Mouse (Mus musculus) limb, embryonic 11.5 days (tissue): ENCODE results near the gene Flt3l. TPM values are rescaled to one million over a fixed set of nuclear protein-coding genes. Genes with fewer than 3 reads are reported as not detected.
"Not testable (repeated sequence)": the region's sequence is repeated elsewhere in the genome, so short reads cannot be mapped to it uniquely, and the experiment has no call there.

Experiments used
- ATAC-seq: fragments of 200-750 bp; cut with Nextera tagmentation; 2 replicates; pipeline ENCODE4 v1.8.0; 2017; ENCODE audit warnings: low read depth; ENCODE audit not compliant: insufficient number of reproducible peaks, low FRiP score, low TSS enrichment
- DNase-seq: peaks from one replicate; pipeline ENCODE4 v3.0.0-alpha.2; 2015; ENCODE audit warnings: low spot score
- H3K27ac ChIP-seq: fragments of 300-500 bp; sonication (generic); replicated peaks from 2 replicates; pipeline ENCODE4 v1.5.1; 2014; ENCODE audit warnings: low read depth, mild to moderate bottlenecking, low read length
- H3K27me3 ChIP-seq: fragments of 300-500 bp; sonication (generic); 2 replicates; pipeline ENCODE4 v1.6.1; 2014; ENCODE audit warnings: mild to moderate bottlenecking, low read length, mixed read lengths; ENCODE audit not compliant: control insufficient read depth, insufficient read depth
- H3K36me3 ChIP-seq: fragments of 300-500 bp; sonication (generic); 2 replicates; pipeline ENCODE4 v1.6.1; 2014; ENCODE audit warnings: mild to moderate bottlenecking, low read length, moderate library complexity, mixed read lengths; ENCODE audit not compliant: control insufficient read depth, insufficient read depth
- H3K4me1 ChIP-seq: fragments of 300-500 bp; sonication (generic); 2 replicates; pipeline ENCODE4 v1.6.1; 2014; ENCODE audit warnings: low read length, mixed read lengths; ENCODE audit not compliant: control insufficient read depth, insufficient read depth
- H3K4me2 ChIP-seq: fragments of 300-500 bp; sonication (generic); 2 replicates; pipeline ENCODE4 v1.6.1; 2014; ENCODE audit warnings: low read depth, mild to moderate bottlenecking, moderate library complexity; ENCODE audit not compliant: severe bottlenecking
- H3K4me3 ChIP-seq: fragments of 300-500 bp; sonication (generic); 2 replicates; pipeline ENCODE4 v1.5.1; 2014; ENCODE audit warnings: low read depth, low read length
- H3K9ac ChIP-seq: fragments of 300-500 bp; sonication (generic); 2 replicates; pipeline ENCODE4 v1.6.1; 2014; ENCODE audit warnings: mild to moderate bottlenecking, low read length
- H3K9me3 ChIP-seq: fragments of 300-500 bp; sonication (generic); 2 replicates; pipeline ENCODE4 v1.6.1; 2016; ENCODE audit warnings: low read length; ENCODE audit not compliant: control insufficient read depth
- WGBS: fragments of 180-500 bp; shearing (Covaris S2); extraction: QIAGEN DNeasy Blood & Tissue Kit; methylation state at CpG from one replicate; pipeline ENCODE4 v1.1.7; 2014; 5-methylcytosine and 5-hydroxymethylcytosine counted together
- polyA plus RNA-seq: library from polyadenylated mRNA; unstranded; fragments of >200 nt; fragmentation: Nextera tagmentation; extraction: Ambion mirVana; gene quantifications from 2 replicates; pipeline ENCODE4 v1.2.1, GENCODE M21; 2014

The Flt3l gene
- polyA plus RNA-seq, 1 experiment from 2014 or later: 0.44 TPM

DNA sequence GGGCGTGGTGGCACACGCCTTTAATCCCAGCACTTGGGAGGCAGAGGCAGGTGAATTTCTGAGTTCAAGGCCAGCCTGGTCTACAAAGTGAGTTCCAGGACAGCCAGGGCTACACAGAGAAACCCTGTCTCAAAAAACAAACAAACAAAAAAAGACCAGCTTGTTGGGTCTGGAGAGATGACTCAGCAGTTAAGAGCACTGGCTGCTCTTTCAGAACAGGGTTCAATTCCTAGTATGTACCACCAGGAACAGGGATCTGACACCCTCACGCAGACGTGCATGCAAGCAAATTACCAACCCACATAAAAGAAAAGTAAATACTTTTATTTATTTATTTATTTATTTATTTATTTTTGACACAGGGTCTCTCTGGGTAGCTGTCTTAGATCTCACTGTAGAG, 26.1 kb downstream of the Flt3l start:
- H3K9me3 ChIP-seq, H3K4me3 ChIP-seq, H3K4me1 ChIP-seq, H3K4me2 ChIP-seq, ATAC-seq, DNase-seq, H3K27ac ChIP-seq, H3K36me3 ChIP-seq, H3K9ac ChIP-seq, H3K27me3 ChIP-seq: not testable (repeated sequence)
- 91% methylated on average over 4 of the region's 4 CpGs for WGBS

DNA sequence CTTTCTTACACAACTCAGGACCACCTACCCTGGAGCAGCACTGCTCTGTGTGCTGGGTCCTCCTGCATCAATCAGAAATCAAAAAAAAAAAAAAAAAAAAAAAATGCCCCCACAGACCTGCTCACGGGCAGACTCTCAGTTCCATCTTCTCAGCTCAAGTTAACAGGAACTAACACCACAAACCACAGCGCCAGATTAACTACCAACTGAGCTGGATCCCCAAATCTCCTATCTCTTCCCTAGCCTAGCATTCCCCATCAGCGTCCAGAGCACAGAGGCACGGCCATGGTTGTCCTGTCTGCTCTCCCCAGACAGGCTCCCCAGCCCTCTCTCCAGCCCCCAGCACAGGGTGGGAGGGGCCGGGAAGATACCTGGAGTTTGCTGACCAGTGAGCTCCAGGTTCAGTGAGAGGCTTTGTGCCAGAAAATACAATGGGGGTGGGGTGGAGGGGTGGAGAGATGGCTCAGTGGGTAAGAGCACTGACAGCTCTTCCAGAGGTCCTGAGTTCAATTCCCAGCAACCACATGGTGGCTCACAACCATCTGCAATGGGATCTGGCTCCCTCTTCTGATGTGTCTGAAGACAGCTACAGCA, 29.1 kb downstream of the Flt3l start:
- H3K4me3 ChIP-seq: no peak overlapping the region

DNA sequence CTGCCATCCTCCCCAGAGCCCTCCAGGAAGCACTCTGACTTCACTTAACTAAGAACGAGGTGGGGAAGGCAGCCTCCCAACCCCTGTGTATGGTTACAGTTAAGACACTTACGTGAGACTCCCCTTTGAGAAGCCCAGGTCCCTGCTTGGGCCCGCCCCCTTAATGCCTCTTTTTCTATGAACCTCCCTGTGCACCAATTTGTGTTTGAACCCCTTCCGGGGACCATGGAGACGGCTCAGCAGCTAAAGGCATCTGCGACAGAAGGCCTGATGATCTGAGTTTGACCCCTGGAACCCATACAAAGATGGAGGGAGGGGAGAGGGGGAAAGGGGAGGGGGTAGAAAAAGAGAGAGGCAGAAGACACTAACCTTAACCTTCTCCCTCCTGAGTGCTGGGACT, 29.8 kb downstream of the Flt3l start:
- 47% methylated on average over 6 of the region's 6 CpGs for WGBS
- H3K9me3 ChIP-seq: no peaks in the 10 kb centered on the region
- no peak overlapping the region for H3K4me2 ChIP-seq
- H3K4me3 ChIP-seq: no peak overlapping the region
- ATAC-seq (no peak), DNase-seq (no peak)
- H3K27me3 ChIP-seq: no peaks in the 10 kb centered on the region
- H3K36me3 ChIP-seq: no peaks in the 10 kb centered on the region
- H3K4me1 ChIP-seq: peaks cover 16% of the 10 kb centered on the region
- no peak overlapping the region for H3K9ac ChIP-seq
- no peak overlapping the region for H3K27ac ChIP-seq

More for the DNA sequence above, 29.1 kb downstream of the Flt3l start:
- H3K4me1 ChIP-seq: peaks cover 16% of the 10 kb centered on the region
- H3K4me2 ChIP-seq: no peak overlapping the region
- DNase-seq (no peak), ATAC-seq (no peak; the same call in 1 of the 2 replicates)
- H3K9me3 ChIP-seq: no peaks in the 10 kb centered on the region
- no peak overlapping the region for H3K9ac ChIP-seq
- no peaks in the 10 kb centered on the region for H3K36me3 ChIP-seq
- 67% methylated on average over 5 of the region's 5 CpGs for WGBS
- H3K27ac ChIP-seq: no peak overlapping the region
- no peaks in the 10 kb centered on the region for H3K27me3 ChIP-seq

DNA sequence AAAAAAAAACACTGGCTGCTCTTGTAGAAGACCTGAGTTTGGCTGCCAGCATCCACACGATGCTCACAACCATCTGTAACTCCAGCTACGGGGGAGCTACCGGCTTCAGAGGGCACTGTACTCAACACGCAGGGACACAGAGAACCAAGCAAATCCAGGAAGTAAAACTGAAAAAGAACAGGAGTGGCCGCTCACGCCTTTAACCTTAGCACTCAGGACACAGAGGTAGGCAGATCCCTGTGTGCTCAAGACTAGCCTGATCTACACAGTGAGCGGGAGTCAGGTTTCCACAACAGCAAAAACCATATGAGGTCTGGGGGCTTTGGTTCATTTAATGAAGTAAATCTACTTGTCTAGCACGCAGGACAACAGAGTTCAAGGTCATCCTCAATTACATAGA, 30.7 kb downstream of the Flt3l start:
- no peak overlapping the region for H3K9ac ChIP-seq
- no peak overlapping the region for H3K27ac ChIP-seq
- DNase-seq (no peak), ATAC-seq (no peak)
- H3K4me1 ChIP-seq: peaks cover 16% of the 10 kb centered on the region
- WGBS: 72% methylated on average over 8 of the region's 8 CpGs
- no peak overlapping the region for H3K4me3 ChIP-seq
- no peaks in the 10 kb centered on the region for H3K27me3 ChIP-seq
- H3K4me2 ChIP-seq: no peak overlapping the region
- no peaks in the 10 kb centered on the region for H3K9me3 ChIP-seq
- no peaks in the 10 kb centered on the region for H3K36me3 ChIP-seq

GRCm38 (mm10) chr7:45104941-45105340, 31.3 kb downstream of the Flt3l start:
- Histone ChIP-seq H3K4me2 (no peak overlapping the region), H3K4me1 (peaks cover 16% of the 10 kb centered on the region), H3K27me3 (no peaks in the 10 kb centered on the region), H3K9me3 (no peaks in the 10 kb centered on the region), H3K36me3 (no peaks in the 10 kb centered on the region), H3K4me3 (no peak overlapping the region), H3K27ac (no peak overlapping the region), H3K9ac (no peak overlapping the region)
- DNase-seq (no peak), ATAC-seq (no peak)
- WGBS: 81% methylated on average over 5 of the region's 5 CpGs

- H3K9me3 ChIP-seq: no peaks in the 10 kb centered on the region
- ATAC-seq (no peak), DNase-seq (no peak)
- H3K27ac ChIP-seq: peak within 1 kb of the TSS; percentile 52; the same call in 1 of the 2 replicates
- H3K36me3 ChIP-seq: no peaks in the 10 kb centered on the region
- no peak within 1 kb of the TSS for H3K4me2 ChIP-seq
- no peaks in the 10 kb centered on the region for H3K27me3 ChIP-seq
- H3K4me3 ChIP-seq: no peak within 1 kb of the TSS
- WGBS: 47% methylated on average over 7 of the region's 7 CpGs
- peak within 1 kb of the TSS; percentile 28; the same call in 1 of the 2 replicates for H3K9ac ChIP-seq
- H3K4me1 ChIP-seq: peaks cover 16% of the 10 kb centered on the region
Observed at GRCm38 (mm10) chr7:45103652-45104180, 32.5 kb downstream of the Flt3l start, which contains the start of gene Fcgrt. Fcgrt (minus strand) TSS chr7:45103851.

DNA sequence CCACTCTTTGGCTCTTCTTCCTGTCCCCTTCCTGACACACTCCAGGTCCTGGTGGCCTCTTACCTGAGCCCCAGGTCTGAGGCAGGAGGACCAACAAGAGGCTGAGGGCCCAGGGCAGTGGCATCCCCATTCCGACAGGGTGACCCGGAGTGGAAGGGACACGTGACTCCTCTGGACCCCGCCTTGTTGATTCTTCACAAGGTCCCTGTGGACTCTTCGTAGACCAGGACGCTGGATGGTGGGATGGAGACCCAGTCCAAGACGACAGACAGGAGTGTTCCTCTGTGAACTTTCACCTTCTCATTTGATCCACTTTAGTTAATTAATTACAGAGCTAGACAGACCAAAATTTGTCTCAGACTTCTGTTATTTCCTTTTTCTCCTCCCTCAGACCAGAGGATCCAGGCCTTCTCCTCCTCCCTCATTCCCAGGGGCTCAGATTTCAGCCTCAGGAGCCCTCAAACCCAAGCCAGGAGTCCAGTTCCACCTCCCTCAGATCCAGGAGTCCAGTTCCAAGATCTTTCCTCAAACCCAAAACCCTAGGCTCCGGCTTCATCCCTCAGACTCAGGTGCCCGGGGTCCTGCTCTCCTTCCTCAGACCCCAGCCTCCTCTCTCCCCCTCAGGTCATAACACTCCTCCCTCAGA, 33.2 kb downstream of the Flt3l start:
- H3K4me3 ChIP-seq: no peak overlapping the region
- peak overlapping the region; percentile 28; the same call in 1 of the 2 replicates for H3K9ac ChIP-seq
- H3K4me2 ChIP-seq: no peak overlapping the region

DNA sequence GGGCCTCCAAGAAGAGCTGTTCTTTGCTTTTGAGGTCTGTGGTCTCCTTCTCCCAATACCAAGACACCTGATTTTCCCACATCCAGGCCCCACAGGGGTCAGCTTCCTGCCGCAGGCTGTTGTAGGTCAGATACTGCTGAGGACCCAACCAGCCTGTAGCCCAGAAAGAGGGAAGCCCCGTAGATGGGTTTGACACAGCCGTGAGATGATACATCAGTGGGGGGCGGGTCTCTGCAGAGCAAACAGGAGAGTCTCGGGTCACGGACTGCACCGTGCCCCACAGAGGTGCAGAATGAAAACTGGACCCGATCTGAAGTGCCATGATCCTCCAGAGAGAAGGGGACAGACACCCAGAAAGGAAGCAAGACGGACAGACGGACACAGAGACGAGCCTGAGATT, 33.8 kb downstream of the Flt3l start:
- 90% methylated on average over 11 of the region's 11 CpGs for WGBS
- Histone ChIP-seq H3K4me2 (no peak overlapping the region), H3K27me3 (no peaks in the 10 kb centered on the region), H3K4me1 (peaks cover 16% of the 10 kb centered on the region), H3K9ac (no peak overlapping the region), H3K4me3 (no peak overlapping the region), H3K27ac (no peak overlapping the region), H3K36me3 (no peaks in the 10 kb centered on the region), H3K9me3 (no peaks in the 10 kb centered on the region)
- DNase-seq: no peak
- no peak for ATAC-seq

More for the DNA sequence above, 33.2 kb downstream of the Flt3l start:
- Histone ChIP-seq H3K9me3 (no peaks in the 10 kb centered on the region), H3K36me3 (no peaks in the 10 kb centered on the region), H3K27me3 (no peaks in the 10 kb centered on the region), H3K4me1 (peaks cover 16% of the 10 kb centered on the region), H3K27ac (peak overlapping the region; percentile 43; the same call in 1 of the 2 replicates)
- DNase-seq: no peak
- ATAC-seq: no peak
- WGBS: 78% methylated on average over 9 of the region's 9 CpGs
